Mouse (Mus musculus) forebrain, embryonic 14.5 days (tissue): ENCODE measurements around the gene Nfia. TPM values are rescaled to one million over a fixed set of nuclear protein-coding genes. Genes with fewer than 3 reads are reported as not detected.

Experiments used
- ATAC-seq: fragments of 200-750 bp; cut with Nextera tagmentation; 2 replicates; pipeline ENCODE4 v1.8.0; 2017; ENCODE audit warnings: mild to moderate bottlenecking, moderate library complexity
- DNase-seq: peaks from one replicate; pipeline ENCODE4 v3.0.0-alpha.2; 2015; ENCODE audit warnings: low spot score
- H3K27ac ChIP-seq: fragments of 300-500 bp; sonication (generic); 2 replicates; pipeline ENCODE4 v1.5.1; 2014; ENCODE audit warnings: low read depth, mild to moderate bottlenecking, control low read depth, low read length, moderate library complexity
- H3K27me3 ChIP-seq: fragments of 300-500 bp; sonication (generic); replicated peaks from 2 replicates; pipeline ENCODE4 v1.6.1; 2014; ENCODE audit warnings: low read length, control low read depth, mixed read lengths; ENCODE audit not compliant: control insufficient read depth, insufficient read depth
- H3K36me3 ChIP-seq: fragments of 300-500 bp; sonication (generic); 2 replicates; pipeline ENCODE4 v1.6.1; 2014; ENCODE audit warnings: low read length, control low read depth; ENCODE audit not compliant: control insufficient read depth, insufficient read depth
- H3K4me1 ChIP-seq: fragments of 300-500 bp; sonication (generic); 2 replicates; pipeline ENCODE4 v1.6.1; 2014; ENCODE audit warnings: antibody characterized with exemption, low read length, control low read depth; ENCODE audit not compliant: control insufficient read depth, insufficient read depth
- H3K4me2 ChIP-seq: fragments of 300-500 bp; sonication (generic); 2 replicates; pipeline ENCODE4 v1.6.1; 2014; ENCODE audit warnings: mild to moderate bottlenecking, control low read depth, low read length
- H3K4me3 ChIP-seq: fragments of 300-500 bp; sonication (generic); 2 replicates; pipeline ENCODE4 v1.5.1; 2014; ENCODE audit warnings: low read depth, low read length, control low read depth
- H3K9ac ChIP-seq: fragments of 300-500 bp; sonication (generic); 2 replicates; pipeline ENCODE4 v1.6.1; 2014; ENCODE audit warnings: mild to moderate bottlenecking, low read length, control low read depth, moderate library complexity
- H3K9me3 ChIP-seq: fragments of 300-500 bp; sonication (generic); replicated peaks from 2 replicates; pipeline ENCODE4 v1.6.1; 2016; ENCODE audit warnings: low read length, control low read depth, mixed read lengths; ENCODE audit not compliant: control insufficient read depth
- WGBS: fragments of 180-500 bp; shearing (Covaris S2); extraction: QIAGEN DNeasy Blood & Tissue Kit; methylation state at CpG from one replicate; pipeline ENCODE4 v1.1.7; 2014; 5-methylcytosine and 5-hydroxymethylcytosine counted together
- polyA plus RNA-seq: library from polyadenylated mRNA; unstranded; fragments of >200 nt; fragmentation: Nextera tagmentation; extraction: Ambion mirVana; gene quantifications from 2 replicates; pipeline ENCODE4 v1.2.1, GENCODE M21; 2014

Gene Nfia
- polyA plus RNA-seq, 1 experiment from 2014 or later: 71.5 TPM

- H3K4me3 ChIP-seq: no peak overlapping the region
- no peak overlapping the region for H3K9ac ChIP-seq
- 24% methylated on average over 3 of the region's 3 CpGs for WGBS
- H3K27ac ChIP-seq: peak overlapping the region; percentile 74; the same call in 1 of the 2 replicates
- H3K4me2 ChIP-seq: peak overlapping the region; percentile 11; the same call in 1 of the 2 replicates
- ATAC-seq (no peak), DNase-seq (peak; percentile 58)
- no peaks in the 10 kb centered on the region for H3K9me3 ChIP-seq
- peaks cover 55% of the 10 kb centered on the region for H3K4me1 ChIP-seq
- H3K36me3 ChIP-seq: no peaks in the 10 kb centered on the region
- H3K27me3 ChIP-seq: no peaks in the 10 kb centered on the region
Measured at GRCm38 (mm10) chr4:97924855-97925254, 152.3 kb downstream of the Nfia start.

GRCm38 (mm10) chr4:97925644-97926043, 153.1 kb downstream of the Nfia start:
- no peak for ATAC-seq
- no peaks in the 10 kb centered on the region for H3K27me3 ChIP-seq
- 40% methylated on average over 4 of the region's 4 CpGs for WGBS
- H3K27ac ChIP-seq: peak overlapping the region; percentile 74
- H3K4me3 ChIP-seq: no peak overlapping the region
- DNase-seq: no peak
- H3K9me3 ChIP-seq: no peaks in the 10 kb centered on the region
- H3K9ac ChIP-seq: peak overlapping the region; percentile 5; the same call in 1 of the 2 replicates
- peaks cover 51% of the 10 kb centered on the region for H3K4me1 ChIP-seq
- H3K4me2 ChIP-seq: no peak overlapping the region; the same call in 1 of the 2 replicates
- no peaks in the 10 kb centered on the region for H3K36me3 ChIP-seq

- H3K9ac ChIP-seq: no peak overlapping the region
- H3K4me2 ChIP-seq: peak overlapping the region; percentile 14; the same call in 1 of the 2 replicates
- WGBS: 28% methylated on average over 5 of the region's 5 CpGs
- H3K4me3 ChIP-seq: no peak overlapping the region
- no peaks in the 10 kb centered on the region for H3K27me3 ChIP-seq
- no peaks in the 10 kb centered on the region for H3K9me3 ChIP-seq
- peaks cover 48% of the 10 kb centered on the region for H3K4me1 ChIP-seq
- DNase-seq (peak; percentile 89), ATAC-seq (peak; percentile 72)
- H3K36me3 ChIP-seq: no peaks in the 10 kb centered on the region
- H3K27ac ChIP-seq: peak overlapping the region; percentile 40; the same call in 1 of the 2 replicates
Measured at GRCm38 (mm10) chr4:97926607-97927308, 154.2 kb downstream of the Nfia start.

- Histone ChIP-seq H3K9ac (no peak overlapping the region), H3K9me3 (no peaks in the 10 kb centered on the region), H3K36me3 (no peaks in the 10 kb centered on the region), H3K4me3 (no peak overlapping the region), H3K4me2 (0 out of 2 replicates have a peak overlapping the region, but pooled peaks have one; percentile 1), H3K27me3 (no peaks in the 10 kb centered on the region), H3K27ac (no peak overlapping the region; the same call in 1 of the 2 replicates), H3K4me1 (peaks cover 46% of the 10 kb centered on the region)
- ATAC-seq (peak; percentile 8; the same call in 1 of the 2 replicates), DNase-seq (peak; percentile 83)
- WGBS: 38% methylated on average over 3 of the region's 3 CpGs
Measured at GRCm38 (mm10) chr4:97927309-97927656, 154.7 kb downstream of the Nfia start.

- WGBS: 81% methylated on average over 2 of the region's 2 CpGs
- no peak overlapping the region for H3K9ac ChIP-seq
- DNase-seq (no peak), ATAC-seq (no peak)
- H3K4me2 ChIP-seq: no peak overlapping the region
- H3K27me3 ChIP-seq: no peaks in the 10 kb centered on the region
- H3K27ac ChIP-seq: no peak overlapping the region
- H3K36me3 ChIP-seq: no peaks in the 10 kb centered on the region
- peaks cover 22% of the 10 kb centered on the region; the same call in 1 of the 2 replicates for H3K4me1 ChIP-seq
- H3K9me3 ChIP-seq: no peaks in the 10 kb centered on the region
- H3K4me3 ChIP-seq: no peak overlapping the region
Measured at GRCm38 (mm10) chr4:97936371-97936770, 163.8 kb downstream of the Nfia start.

GRCm38 (mm10) chr4:97936912-97937311, 164.4 kb downstream of the Nfia start:
- peak; percentile 83 for ATAC-seq
- Histone ChIP-seq H3K4me1 (peaks cover 26% of the 10 kb centered on the region; the same call in 1 of the 2 replicates), H3K36me3 (no peaks in the 10 kb centered on the region), H3K27ac (no peak overlapping the region), H3K4me2 (no peak overlapping the region), H3K9ac (no peak overlapping the region), H3K4me3 (no peak overlapping the region), H3K27me3 (no peaks in the 10 kb centered on the region), H3K9me3 (no peaks in the 10 kb centered on the region)
- WGBS: 41% methylated on average over 3 of the region's 3 CpGs
- DNase-seq: peak; percentile 77

GRCm38 (mm10) chr4:97939492-97939891, 167.0 kb downstream of the Nfia start:
- H3K27ac ChIP-seq: no peak overlapping the region
- no peaks in the 10 kb centered on the region for H3K27me3 ChIP-seq
- no peak for ATAC-seq
- H3K4me2 ChIP-seq: no peak overlapping the region
- peaks cover 29% of the 10 kb centered on the region; the same call in 1 of the 2 replicates for H3K4me1 ChIP-seq
- 75% methylated on average over 4 of the region's 4 CpGs for WGBS
- no peak overlapping the region for H3K4me3 ChIP-seq
- H3K9ac ChIP-seq: no peak overlapping the region
- no peaks in the 10 kb centered on the region for H3K36me3 ChIP-seq
- DNase-seq: no peak
- H3K9me3 ChIP-seq: no peaks in the 10 kb centered on the region

- no peak overlapping the region for H3K27ac ChIP-seq
- H3K9ac ChIP-seq: no peak overlapping the region
- H3K4me3 ChIP-seq: no peak overlapping the region
- DNase-seq: no peak
- WGBS: 76% methylated on average over 4 of the region's 4 CpGs
- no peaks in the 10 kb centered on the region for H3K9me3 ChIP-seq
- no peak overlapping the region for H3K4me2 ChIP-seq
- no peaks in the 10 kb centered on the region for H3K36me3 ChIP-seq
- ATAC-seq: no peak
- peaks cover 29% of the 10 kb centered on the region; the same call in 1 of the 2 replicates for H3K4me1 ChIP-seq
- H3K27me3 ChIP-seq: no peaks in the 10 kb centered on the region
Measured at GRCm38 (mm10) chr4:97939920-97940520, 167.5 kb downstream of the Nfia start.

GRCm38 (mm10) chr4:97941616-97942015, 169.1 kb downstream of the Nfia start:
- Histone ChIP-seq H3K9ac (no peak overlapping the region), H3K27ac (no peak overlapping the region), H3K4me1 (peaks cover 19% of the 10 kb centered on the region; the same call in 1 of the 2 replicates), H3K9me3 (no peaks in the 10 kb centered on the region), H3K4me3 (no peak overlapping the region), H3K27me3 (no peaks in the 10 kb centered on the region), H3K36me3 (no peaks in the 10 kb centered on the region), H3K4me2 (no peak overlapping the region)
- ATAC-seq (no peak), DNase-seq (no peak)
- 76% methylated on average over 8 of the region's 8 CpGs for WGBS
